Mouse (Mus musculus): ENCODE measurements around the gene Zfp637.

DNA sequence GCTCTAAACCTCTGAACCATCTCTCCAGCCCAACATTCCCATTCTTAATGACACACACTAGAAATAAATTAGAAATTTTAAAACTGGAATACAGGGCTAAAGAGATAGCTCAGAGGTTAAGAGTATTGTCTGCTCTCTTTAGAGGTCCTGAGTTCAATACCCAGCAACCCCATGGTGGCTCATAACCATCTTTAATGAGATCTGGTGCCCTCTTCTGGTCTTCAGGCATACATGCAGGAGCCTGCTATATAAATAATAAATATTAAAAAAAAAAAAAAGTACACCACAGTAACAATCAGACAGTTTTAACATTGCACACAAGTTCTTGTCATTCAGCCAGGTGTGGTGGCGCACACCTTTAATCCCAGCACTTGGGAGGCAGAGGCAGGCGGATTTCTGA is 6.8 kb downstream of the Zfp637 start:
- TF ChIP-seq CTCF (IDR thresholded peaks at IDR 0.05; ENCODE audit: low read depth, low read length), result no peak
- TF ChIP-seq POLR2A (IDR thresholded peaks at IDR 0.05; ENCODE audit: extremely low read depth, insufficient read depth, low read length), result no peak

All from liver, adult 2 months (tissue).